Mouse (Mus musculus): ENCODE data around the gene Kdelc1. TPM values are rescaled to one million over a fixed set of nuclear protein-coding genes. Genes with fewer than 3 reads are reported as not detected.

Gene Kdelc1
- polyA plus RNA-seq, 1 experiment from 2014 or later, result 48.8 TPM

DNA sequence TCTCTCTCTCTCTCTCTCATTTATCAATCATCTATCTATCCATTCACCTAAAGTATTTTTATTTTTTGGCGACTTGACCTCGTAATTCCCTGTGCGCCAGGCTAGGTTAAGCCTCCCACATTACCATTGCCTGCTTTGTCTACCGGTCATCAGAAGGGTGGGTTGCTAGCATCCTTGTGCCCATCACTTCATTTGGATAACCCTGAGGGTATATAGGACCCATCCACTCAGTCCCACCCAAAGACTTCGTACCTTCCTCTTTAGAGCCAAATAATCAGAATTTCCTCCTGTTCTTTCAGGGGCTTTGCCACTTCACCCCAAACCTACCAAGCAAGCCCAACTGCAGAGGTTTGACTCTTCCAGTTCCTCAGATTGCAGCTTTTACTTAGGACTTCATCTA is 15.7 kb downstream of the Kdelc1 start:
- ATAC-seq (replicated peaks; ENCODE audit: low FRiP score) (no peak), DNase-seq (ENCODE audit: low spot score) (peak; percentile 34)
- no peaks in the 10 kb centered on the region for H3K27me3 ChIP-seq (replicated peaks; ENCODE audit: control insufficient read depth, insufficient read depth, low read length)
- H3K27ac ChIP-seq (ENCODE audit: low read depth, low read length), result 0 out of 2 replicates have a peak overlapping the region, but pooled peaks have one; percentile 94
- H3K36me3 ChIP-seq (ENCODE audit: control insufficient read depth, insufficient read depth, low read length), result peaks cover 9% of the 10 kb centered on the region; the same call in 1 of the 2 replicates
- H3K9ac ChIP-seq (ENCODE audit: low read depth, low read length), result peak overlapping the region; percentile 62
- WGBS, result 26% methylated on average over 5 of the region's 5 CpGs
- peak overlapping the region; percentile 91 for H3K4me3 ChIP-seq (ENCODE audit: low read depth, low read length)
- H3K4me2 ChIP-seq, result peak overlapping the region; percentile 75
- H3K9me3 ChIP-seq (ENCODE audit: control insufficient read depth, low read length), result no peaks in the 10 kb centered on the region
- H3K4me1 ChIP-seq (replicated peaks; ENCODE audit: control insufficient read depth, insufficient read depth, low read length), result peaks cover 6% of the 10 kb centered on the region; the same call in 1 of the 2 replicates

GRCm38 (mm10) chr1:44102259-44102717 is 16.3 kb downstream of the Kdelc1 start, which contains the start of gene Tex30:
Gene Tex30, minus strand, starts transcription at chr1:44102441.
- no peaks in the 10 kb centered on the region for H3K27me3 ChIP-seq (replicated peaks; ENCODE audit: control insufficient read depth, insufficient read depth, low read length)
- H3K4me1 ChIP-seq (replicated peaks; ENCODE audit: control insufficient read depth, insufficient read depth, low read length), result peaks cover 6% of the 10 kb centered on the region; the same call in 1 of the 2 replicates
- DNase-seq (ENCODE audit: low spot score), result peak; percentile 93
- peak within 1 kb of the TSS; percentile 91 for H3K4me3 ChIP-seq (ENCODE audit: low read depth, low read length)
- peak within 1 kb of the TSS; percentile 94 for H3K27ac ChIP-seq (ENCODE audit: low read depth, low read length)
- ATAC-seq (replicated peaks; ENCODE audit: low FRiP score), result peak; percentile 94
- peak within 1 kb of the TSS; percentile 75 for H3K4me2 ChIP-seq
- H3K36me3 ChIP-seq (ENCODE audit: control insufficient read depth, insufficient read depth, low read length), result peaks cover 12% of the 10 kb centered on the region; the same call in 1 of the 2 replicates
- no peaks in the 10 kb centered on the region for H3K9me3 ChIP-seq (ENCODE audit: control insufficient read depth, low read length)
- WGBS, result under 1% methylated on average over 53 of the region's 55 CpGs
- H3K9ac ChIP-seq (ENCODE audit: low read depth, low read length), result peak within 1 kb of the TSS; percentile 95

GRCm38 (mm10) chr1:44101448-44102225 is 17.0 kb downstream of the Kdelc1 start:
- H3K4me1 ChIP-seq (replicated peaks; ENCODE audit: control insufficient read depth, insufficient read depth, low read length), result peaks cover 6% of the 10 kb centered on the region; the same call in 1 of the 2 replicates
- H3K36me3 ChIP-seq (ENCODE audit: control insufficient read depth, insufficient read depth, low read length), result peaks cover 10% of the 10 kb centered on the region; the same call in 1 of the 2 replicates
- peak overlapping the region; percentile 75 for H3K4me2 ChIP-seq
- WGBS, result under 1% methylated on average over 55 of the region's 55 CpGs
- no peaks in the 10 kb centered on the region for H3K27me3 ChIP-seq (replicated peaks; ENCODE audit: control insufficient read depth, insufficient read depth, low read length)
- ATAC-seq (replicated peaks; ENCODE audit: low FRiP score), result peak; percentile 75
- H3K4me3 ChIP-seq (ENCODE audit: low read depth, low read length), result peak overlapping the region; percentile 91
- H3K9me3 ChIP-seq (ENCODE audit: control insufficient read depth, low read length), result no peaks in the 10 kb centered on the region
- H3K27ac ChIP-seq (ENCODE audit: low read depth, low read length), result peak overlapping the region; percentile 94
- H3K9ac ChIP-seq (ENCODE audit: low read depth, low read length), result peak overlapping the region; percentile 95
- DNase-seq (ENCODE audit: low spot score), result peak; percentile 65

DNA sequence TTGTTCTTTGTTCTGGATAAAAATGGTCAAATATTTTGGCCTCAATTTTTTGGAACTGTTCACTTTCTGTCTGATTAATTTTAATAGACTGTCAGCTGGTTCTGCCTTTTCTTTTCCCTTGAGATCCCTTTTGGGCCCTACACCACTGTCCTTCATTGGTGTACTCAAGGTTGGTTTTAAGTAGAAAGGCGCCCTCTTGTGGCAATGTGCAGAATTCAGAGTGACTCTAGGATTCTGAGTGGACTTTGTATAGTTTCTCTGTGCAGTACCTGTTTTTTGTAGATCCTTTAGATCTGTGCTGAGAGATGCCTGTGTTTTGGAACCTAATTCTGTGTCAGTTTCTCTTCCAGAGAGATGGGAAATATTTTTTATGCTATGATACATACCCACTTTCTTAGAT is 54.0 kb downstream of the Kdelc1 start:
- Histone ChIP-seq H3K27ac (ENCODE audit: low read depth, low read length) (no peak overlapping the region), H3K27me3 (replicated peaks; ENCODE audit: control insufficient read depth, insufficient read depth, low read length) (no peaks in the 10 kb centered on the region), H3K9me3 (ENCODE audit: control insufficient read depth, low read length) (no peaks in the 10 kb centered on the region), H3K4me2 (no peak overlapping the region), H3K36me3 (ENCODE audit: control insufficient read depth, insufficient read depth, low read length) (no peaks in the 10 kb centered on the region), H3K4me1 (replicated peaks; ENCODE audit: control insufficient read depth, insufficient read depth, low read length) (no peaks in the 10 kb centered on the region), H3K4me3 (ENCODE audit: low read depth, low read length) (no peak overlapping the region), H3K9ac (ENCODE audit: low read depth, low read length) (no peak overlapping the region)
- 0% methylated on average over 1 of the region's 1 CpGs for WGBS
- ATAC-seq (replicated peaks; ENCODE audit: low FRiP score) (no peak), DNase-seq (ENCODE audit: low spot score) (no peak)

GRCm38 (mm10) chr1:44063439-44063838 is 55.2 kb downstream of the Kdelc1 start:
- H3K27ac ChIP-seq (ENCODE audit: low read depth, low read length), result no peak overlapping the region
- 91% methylated on average over 6 of the region's 6 CpGs for WGBS
- H3K4me3 ChIP-seq (ENCODE audit: low read depth, low read length), result no peak overlapping the region
- no peaks in the 10 kb centered on the region for H3K36me3 ChIP-seq (ENCODE audit: control insufficient read depth, insufficient read depth, low read length)
- no peaks in the 10 kb centered on the region for H3K27me3 ChIP-seq (replicated peaks; ENCODE audit: control insufficient read depth, insufficient read depth, low read length)
- no peak for DNase-seq (ENCODE audit: low spot score)
- ATAC-seq (replicated peaks; ENCODE audit: low FRiP score), result no peak
- H3K4me1 ChIP-seq (replicated peaks; ENCODE audit: control insufficient read depth, insufficient read depth, low read length), result no peaks in the 10 kb centered on the region
- no peak overlapping the region for H3K4me2 ChIP-seq
- H3K9ac ChIP-seq (ENCODE audit: low read depth, low read length), result no peak overlapping the region
- no peaks in the 10 kb centered on the region for H3K9me3 ChIP-seq (ENCODE audit: control insufficient read depth, low read length)

GRCm38 (mm10) chr1:44061836-44062235 is 56.8 kb downstream of the Kdelc1 start, which contains the start of gene Gm8251:
Gene Gm8251, minus strand, starts transcription at chr1:44061936.
- ATAC-seq (replicated peaks; ENCODE audit: low FRiP score) (no peak), DNase-seq (ENCODE audit: low spot score) (no peak)

GRCm38 (mm10) chr1:44057805-44058204 is 60.8 kb downstream of the Kdelc1 start:
- DNase-seq (ENCODE audit: low spot score) (no peak), ATAC-seq (replicated peaks; ENCODE audit: low FRiP score) (no peak)
- Histone ChIP-seq H3K36me3 (ENCODE audit: control insufficient read depth, insufficient read depth, low read length) (no peaks in the 10 kb centered on the region), H3K4me2 (no peak overlapping the region), H3K4me1 (replicated peaks; ENCODE audit: control insufficient read depth, insufficient read depth, low read length) (no peaks in the 10 kb centered on the region), H3K27me3 (replicated peaks; ENCODE audit: control insufficient read depth, insufficient read depth, low read length) (no peaks in the 10 kb centered on the region), H3K9me3 (ENCODE audit: control insufficient read depth, low read length) (no peaks in the 10 kb centered on the region), H3K9ac (ENCODE audit: low read depth, low read length) (no peak overlapping the region), H3K4me3 (ENCODE audit: low read depth, low read length) (no peak overlapping the region), H3K27ac (ENCODE audit: low read depth, low read length) (no peak overlapping the region)
- 71% methylated on average over 3 of the region's 3 CpGs for WGBS

More at GRCm38 (mm10) chr1:44061836-44062235, 56.8 kb downstream of the Kdelc1 start, which contains the start of gene Gm8251:
- Histone ChIP-seq H3K27me3 (replicated peaks; ENCODE audit: control insufficient read depth, insufficient read depth, low read length) (no peaks in the 10 kb centered on the region), H3K4me1 (replicated peaks; ENCODE audit: control insufficient read depth, insufficient read depth, low read length) (no peaks in the 10 kb centered on the region), H3K9ac (ENCODE audit: low read depth, low read length) (no peak within 1 kb of the TSS), H3K27ac (ENCODE audit: low read depth, low read length) (no peak within 1 kb of the TSS), H3K9me3 (ENCODE audit: control insufficient read depth, low read length) (no peaks in the 10 kb centered on the region), H3K4me2 (no peak within 1 kb of the TSS), H3K4me3 (ENCODE audit: low read depth, low read length) (no peak within 1 kb of the TSS), H3K36me3 (ENCODE audit: control insufficient read depth, insufficient read depth, low read length) (no peaks in the 10 kb centered on the region)
- 85% methylated on average over 2 of the region's 2 CpGs for WGBS

All from liver, embryonic 11.5 days (tissue).